Mouse (Mus musculus): ENCODE measurements around the gene Hist4h4. TPM values are rescaled to one million over a fixed set of nuclear protein-coding genes. Genes with fewer than 3 reads are reported as not detected.

Gene Hist4h4
- total RNA-seq (2017) = 32.2 and 34.4 TPM in 2 replicates

- peak; percentile 56 for ATAC-seq (replicated peaks; ENCODE audit: low read depth, poor library complexity, severe bottlenecking)
These were observed at the start of gene Hist4h4 for GRCm38 (mm10) chr6:136803739-136804633. Gene Hist4h4, minus strand, starts transcription at chr6:136804415.

- no peak for ATAC-seq (replicated peaks; ENCODE audit: low read depth, poor library complexity, severe bottlenecking)
These were observed 48.5 kb upstream of the Hist4h4 start for GRCm38 (mm10) chr6:136852762-136853161.

GRCm38 (mm10) chr6:136852348-136852747 lies 48.1 kb upstream of the Hist4h4 start:
- no peak for ATAC-seq (replicated peaks; ENCODE audit: low read depth, poor library complexity, severe bottlenecking)

- peak; percentile 20 for ATAC-seq (replicated peaks; ENCODE audit: low read depth, poor library complexity, severe bottlenecking)
These were observed 46.1 kb upstream of the Hist4h4 start for GRCm38 (mm10) chr6:136850267-136850666.

GRCm38 (mm10) chr6:136848971-136849370 lies 44.8 kb upstream of the Hist4h4 start:
- ATAC-seq (replicated peaks; ENCODE audit: low read depth, poor library complexity, severe bottlenecking) = no peak

GRCm38 (mm10) chr6:136848399-136848798 lies 44.2 kb upstream of the Hist4h4 start:
- ATAC-seq (replicated peaks; ENCODE audit: low read depth, poor library complexity, severe bottlenecking) = no peak

- ATAC-seq (replicated peaks; ENCODE audit: low read depth, poor library complexity, severe bottlenecking) = peak; percentile 60
These were observed 43.6 kb upstream of the Hist4h4 start for GRCm38 (mm10) chr6:136847790-136848189.

GRCm38 (mm10) chr6:136847267-136847666 lies 43.1 kb upstream of the Hist4h4 start:
- no peak for ATAC-seq (replicated peaks; ENCODE audit: low read depth, poor library complexity, severe bottlenecking)

GRCm38 (mm10) chr6:136845706-136846480 lies 41.7 kb upstream of the Hist4h4 start:
- no peak for ATAC-seq (replicated peaks; ENCODE audit: low read depth, poor library complexity, severe bottlenecking)

GRCm38 (mm10) chr6:136844903-136845302 lies 40.7 kb upstream of the Hist4h4 start:
- ATAC-seq (replicated peaks; ENCODE audit: low read depth, poor library complexity, severe bottlenecking) = no peak

GRCm38 (mm10) chr6:136837323-136837722 lies 33.1 kb upstream of the Hist4h4 start:
- no peak for ATAC-seq (replicated peaks; ENCODE audit: low read depth, poor library complexity, severe bottlenecking)

- ATAC-seq (replicated peaks; ENCODE audit: low read depth, poor library complexity, severe bottlenecking) = no peak
These were observed 31.1 kb upstream of the Hist4h4 start, which contains the start of gene Smco3 for GRCm38 (mm10) chr6:136835352-136835751. Gene Smco3, minus strand, starts transcription at chr6:136835452.

- ATAC-seq (replicated peaks; ENCODE audit: low read depth, poor library complexity, severe bottlenecking) = 0 out of 2 replicates have a peak, but pooled peaks have one; percentile 14
These were observed 27.5 kb upstream of the Hist4h4 start for GRCm38 (mm10) chr6:136831712-136832111.

- ATAC-seq (replicated peaks; ENCODE audit: low read depth, poor library complexity, severe bottlenecking) = no peak
These were observed 24.5 kb upstream of the Hist4h4 start for GRCm38 (mm10) chr6:136828681-136829080.

GRCm38 (mm10) chr6:136827881-136828561 lies 23.8 kb upstream of the Hist4h4 start, which contains the start of gene Wbp11:
Gene Wbp11, minus strand, starts transcription at chr6:136828233.
- ATAC-seq (replicated peaks; ENCODE audit: low read depth, poor library complexity, severe bottlenecking) = peak; percentile 98

GRCm38 (mm10) chr6:136827516-136827880 lies 23.3 kb upstream of the Hist4h4 start, which contains the start of gene BC049715:
Gene BC049715, plus strand, starts transcription at chr6:136827626.
- no peak; the same call in 1 of the 2 replicates for ATAC-seq (replicated peaks; ENCODE audit: low read depth, poor library complexity, severe bottlenecking)

GRCm38 (mm10) chr6:136827116-136827515 lies 22.9 kb upstream of the Hist4h4 start:
- ATAC-seq (replicated peaks; ENCODE audit: low read depth, poor library complexity, severe bottlenecking) = no peak

GRCm38 (mm10) chr6:136824987-136825386 lies 20.8 kb upstream of the Hist4h4 start:
- ATAC-seq (replicated peaks; ENCODE audit: low read depth, poor library complexity, severe bottlenecking) = no peak

- no peak for ATAC-seq (replicated peaks; ENCODE audit: low read depth, poor library complexity, severe bottlenecking)
These were observed 16.9 kb upstream of the Hist4h4 start for GRCm38 (mm10) chr6:136821086-136821485.

GRCm38 (mm10) chr6:136820381-136820780 lies 16.2 kb upstream of the Hist4h4 start:
- ATAC-seq (replicated peaks; ENCODE audit: low read depth, poor library complexity, severe bottlenecking) = no peak
